Mouse (Mus musculus) MEL (cell line): ENCODE measurements around the gene Fbxl22. TPM values are rescaled to one million over a fixed set of nuclear protein-coding genes. Genes with fewer than 3 reads are reported as not detected.

Source experiments
- DNase-seq: peaks from one replicate; pipeline ENCODE4 v3.0.0; 2011; ENCODE audit warnings: low read depth, low spot score
- H3K27ac ChIP-seq: 2 replicates; pipeline ENCODE4 v1.5.1; 2012; ENCODE audit warnings: low read depth, mild to moderate bottlenecking, control low read depth, low read length, moderate library complexity; ENCODE audit not compliant: control insufficient read depth
- H3K27me3 ChIP-seq, 2 experiments: fragments of 150-350 bp in 1 of 2; sonication (generic) in 1 of 2; 2 replicates each; pipeline ENCODE4 v1.6.1; 2012; ENCODE audit warnings: low read length in 2 of 2, mild to moderate bottlenecking in 2 of 2, improper control_type of control experiment in 1 of 2, moderate library complexity in 1 of 2; ENCODE audit not compliant: insufficient read depth in 2 of 2, control insufficient read depth in 1 of 2
- H3K36me3 ChIP-seq, 2 experiments: 2 replicates each; pipeline ENCODE4 v1.6.1; 2012 to 2014; ENCODE audit warnings: low read length in 2 of 2, improper control_type of control experiment in 1 of 2, inconsistent platforms in 1 of 2, mild to moderate bottlenecking in 1 of 2; ENCODE audit not compliant: insufficient read depth in 2 of 2, control insufficient read depth in 1 of 2
- H3K4me1 ChIP-seq, 2 experiments: fragments of 150-350 bp in 1 of 2; sonication (generic) in 1 of 2; 2 replicates each; pipeline ENCODE4 v1.6.1; 2012; ENCODE audit warnings: low read length in 2 of 2, improper control_type of control experiment in 1 of 2, mild to moderate bottlenecking in 1 of 2; ENCODE audit not compliant: insufficient read depth in 2 of 2, control insufficient read depth in 1 of 2
- H3K4me3 ChIP-seq, 2 experiments: fragments of 150-350 bp in 1 of 2; sonication (generic) in 1 of 2; 2 replicates each; pipeline ENCODE4 v1.5.1; 2012; ENCODE audit warnings: low read depth in 2 of 2, low read length in 2 of 2, mild to moderate bottlenecking in 2 of 2, moderate library complexity in 2 of 2, control low read depth in 1 of 2, improper control_type of control experiment in 1 of 2; ENCODE audit not compliant: control insufficient read depth in 1 of 2, insufficient read depth in 1 of 2
- H3K79me2 ChIP-seq: 2 replicates; pipeline ENCODE4 v1.6.1; 2012; ENCODE audit warnings: mild to moderate bottlenecking, low read length, moderate library complexity; ENCODE audit not compliant: control insufficient read depth, poor library complexity, insufficient read depth
- H3K9ac ChIP-seq: 2 replicates; pipeline ENCODE4 v1.6.1; 2012; ENCODE audit warnings: low read depth, mild to moderate bottlenecking, control low read depth, low read length, moderate library complexity; ENCODE audit not compliant: control insufficient read depth, poor library complexity, severe bottlenecking
- H3K9me3 ChIP-seq: fragments of 150-350 bp; sonication (generic); replicated peaks from 2 replicates; pipeline ENCODE4 v1.6.1; 2012; ENCODE audit warnings: mild to moderate bottlenecking, low read length, improper control_type of control experiment, moderate library complexity; ENCODE audit not compliant: insufficient read depth
- BHLHE40 ChIP-seq: IDR thresholded peaks from 2 replicates; pipeline ENCODE4 v1.6.1; 2012; ENCODE audit warnings: low read depth, mild to moderate bottlenecking, inconsistent platforms, low read length, improper control_type of control experiment, borderline replicate concordance
- CHD1 ChIP-seq: IDR thresholded peaks from 2 replicates; pipeline ENCODE4 v1.6.1; 2012; ENCODE audit warnings: low read depth, mild to moderate bottlenecking, inconsistent platforms, low read length, improper control_type of control experiment
- CHD2 ChIP-seq: IDR thresholded peaks from 2 replicates; pipeline ENCODE4 v1.6.1; 2011; ENCODE audit warnings: low read length, improper control_type of control experiment
- CTCF ChIP-seq, 3 experiments: IDR thresholded peaks in 2 of 3; conservative IDR thresholded peaks in 1 of 3; 2 replicates each; pipeline ENCODE4 v1.5.1; 2011 to 2012; ENCODE audit warnings: low read length in 3 of 3, low read depth in 2 of 3, mild to moderate bottlenecking in 2 of 3, improper control_type of control experiment in 1 of 3, inconsistent platforms in 1 of 3, mixed read lengths in 1 of 3, moderate library complexity in 1 of 3; ENCODE audit not compliant: control insufficient read depth in 1 of 3, insufficient read depth in 1 of 3, poor library complexity in 1 of 3, severe bottlenecking in 1 of 3
- E2F4 ChIP-seq: IDR thresholded peaks from 2 replicates; pipeline ENCODE4 v1.6.1; 2011; ENCODE audit warnings: low read depth, low read length, improper control_type of control experiment, borderline replicate concordance
- ELF1 ChIP-seq: IDR thresholded peaks from 2 replicates; pipeline ENCODE4 v1.6.1; 2014; ENCODE audit warnings: low read depth, mild to moderate bottlenecking, inconsistent platforms, low read length, improper control_type of control experiment, moderate library complexity
- EP300 ChIP-seq, 2 experiments: IDR thresholded peaks; 2 replicates each; pipeline ENCODE4 v1.6.1; 2011; ENCODE audit warnings: improper control_type of control experiment in 2 of 2, low read length in 2 of 2, low read depth in 1 of 2, mild to moderate bottlenecking in 1 of 2
- ETS1 ChIP-seq: IDR thresholded peaks from 2 replicates; pipeline ENCODE4 v1.6.1; 2012; ENCODE audit warnings: low read depth, mild to moderate bottlenecking, inconsistent platforms, low read length, improper control_type of control experiment, moderate library complexity
- GABPA ChIP-seq: IDR thresholded peaks from 2 replicates; pipeline ENCODE4 v1.6.1; 2012; ENCODE audit warnings: low read depth, mild to moderate bottlenecking, inconsistent platforms, low read length, improper control_type of control experiment, moderate library complexity
- GATA1 ChIP-seq: IDR thresholded peaks from 2 replicates; pipeline ENCODE4 v1.6.1; 2011; ENCODE audit warnings: low read depth, low read length, improper control_type of control experiment
- HCFC1 ChIP-seq: IDR thresholded peaks from 2 replicates; pipeline ENCODE4 v1.6.1; 2012; ENCODE audit warnings: low read depth, mild to moderate bottlenecking, inconsistent platforms, low read length, improper control_type of control experiment, moderate library complexity
- JUND ChIP-seq: IDR thresholded peaks from 2 replicates; pipeline ENCODE4 v1.6.1; 2011; ENCODE audit warnings: low read depth, mild to moderate bottlenecking, improper control_type of control experiment, low read length
- MAX ChIP-seq: IDR thresholded peaks from 2 replicates; pipeline ENCODE4 v1.6.1; 2011; ENCODE audit warnings: low read length, improper control_type of control experiment
- MEF2A ChIP-seq: IDR thresholded peaks from 2 replicates; pipeline ENCODE4 v1.6.1; 2014; ENCODE audit warnings: low read depth, mild to moderate bottlenecking, inconsistent platforms, low read length, improper control_type of control experiment; ENCODE audit not compliant: poor library complexity, insufficient replicate concordance, severe bottlenecking; ENCODE audit errors: extremely low read depth
- MXI1 ChIP-seq: IDR thresholded peaks from 2 replicates; pipeline ENCODE4 v1.6.1; 2011; ENCODE audit warnings: mild to moderate bottlenecking, low read depth, low read length, improper control_type of control experiment
- MYB ChIP-seq: IDR thresholded peaks from 2 replicates; pipeline ENCODE4 v1.6.1; 2011; ENCODE audit warnings: mild to moderate bottlenecking, low read depth, low read length, improper control_type of control experiment
- MYC ChIP-seq: IDR thresholded peaks from 2 replicates; pipeline ENCODE4 v1.6.1; 2011; ENCODE audit warnings: low read depth, mild to moderate bottlenecking, low read length, improper control_type of control experiment, moderate library complexity
- NELFE ChIP-seq: IDR thresholded peaks from 2 replicates; pipeline ENCODE4 v1.6.1; 2011; ENCODE audit warnings: low read depth, low read length, improper control_type of control experiment
- NRF1 ChIP-seq: IDR thresholded peaks from 2 replicates; pipeline ENCODE4 v1.6.1; 2014; ENCODE audit warnings: low read depth, mild to moderate bottlenecking, inconsistent platforms, low read length, improper control_type of control experiment, moderate library complexity; ENCODE audit not compliant: poor library complexity, insufficient read depth, severe bottlenecking
- POLR2A ChIP-seq, 2 experiments: IDR thresholded peaks; 2 replicates each; pipeline ENCODE4 v1.6.1; 2011 to 2012; ENCODE audit warnings: low read length in 2 of 2, mild to moderate bottlenecking in 2 of 2, control low read depth in 1 of 2, improper control_type of control experiment in 1 of 2, low read depth in 1 of 2, moderate library complexity in 1 of 2; ENCODE audit not compliant: control insufficient read depth in 1 of 2, insufficient read depth in 1 of 2, poor library complexity in 1 of 2
- POLR2AphosphoS2 ChIP-seq: IDR thresholded peaks from 2 replicates; pipeline ENCODE4 v1.6.1; 2011; ENCODE audit warnings: low read length, improper control_type of control experiment
- POLR2AphosphoS5 ChIP-seq: IDR thresholded peaks from 2 replicates; pipeline ENCODE4 v1.6.1; 2012; ENCODE audit warnings: low read depth, borderline replicate concordance, mild to moderate bottlenecking, inconsistent platforms, low read length, moderate library complexity, mixed read lengths
- RCOR1 ChIP-seq: IDR thresholded peaks from 2 replicates; pipeline ENCODE4 v1.6.1; 2012; ENCODE audit warnings: low read depth, mild to moderate bottlenecking, inconsistent platforms, low read length, improper control_type of control experiment
- SIN3A ChIP-seq: IDR thresholded peaks from 2 replicates; pipeline ENCODE4 v1.6.1; 2012; ENCODE audit warnings: low read length, improper control_type of control experiment, inconsistent platforms
- SMC3 ChIP-seq: IDR thresholded peaks from 2 replicates; pipeline ENCODE4 v1.6.1; 2011; ENCODE audit warnings: low read depth, low read length, improper control_type of control experiment
- TAL1 ChIP-seq: IDR thresholded peaks from 2 replicates; pipeline ENCODE4 v1.6.1; 2012; ENCODE audit warnings: mild to moderate bottlenecking, inconsistent platforms, low read length, moderate library complexity, mixed read lengths
- TBP ChIP-seq: IDR thresholded peaks from 2 replicates; pipeline ENCODE4 v1.8.0; 2011; ENCODE audit warnings: low read depth, low read length, improper control_type of control experiment
- TCF12 ChIP-seq: IDR thresholded peaks from 2 replicates; pipeline ENCODE4 v1.6.1; 2014; ENCODE audit warnings: low read depth, mild to moderate bottlenecking, inconsistent platforms, low read length, improper control_type of control experiment, moderate library complexity
- UBTF ChIP-seq: IDR thresholded peaks from 2 replicates; pipeline ENCODE4 v1.6.1; 2012; ENCODE audit warnings: low read depth, mild to moderate bottlenecking, inconsistent platforms, low read length, improper control_type of control experiment, moderate library complexity, borderline replicate concordance; ENCODE audit not compliant: insufficient read depth
- USF1 ChIP-seq: IDR thresholded peaks from 2 replicates; pipeline ENCODE4 v1.6.1; 2014; ENCODE audit warnings: low read depth, mild to moderate bottlenecking, inconsistent platforms, low read length, improper control_type of control experiment, moderate library complexity
- USF2 ChIP-seq, 2 experiments: IDR thresholded peaks; 2 replicates each; pipeline ENCODE4 v1.6.1; 2011 to 2012; ENCODE audit warnings: improper control_type of control experiment in 2 of 2, low read length in 2 of 2, borderline replicate concordance in 1 of 2, inconsistent platforms in 1 of 2, low read depth in 1 of 2, mild to moderate bottlenecking in 1 of 2; ENCODE audit not compliant: insufficient read depth in 1 of 2
- ZC3H11A ChIP-seq: IDR thresholded peaks from 2 replicates; pipeline ENCODE4 v1.6.1; 2012; ENCODE audit warnings: low read depth, mild to moderate bottlenecking, inconsistent platforms, low read length, improper control_type of control experiment
- ZKSCAN1 ChIP-seq: IDR thresholded peaks from 2 replicates; pipeline ENCODE4 v1.6.1; 2012; ENCODE audit warnings: low read depth, mild to moderate bottlenecking, inconsistent platforms, low read length, improper control_type of control experiment, moderate library complexity
- ZMIZ1 ChIP-seq: IDR thresholded peaks from 2 replicates; pipeline ENCODE4 v1.6.1; 2012; ENCODE audit warnings: low read depth, mild to moderate bottlenecking, inconsistent platforms, low read length, improper control_type of control experiment, moderate library complexity
- ZNF384 ChIP-seq: IDR thresholded peaks from 2 replicates; pipeline ENCODE4 v1.6.1; 2012; ENCODE audit warnings: low read depth, mild to moderate bottlenecking, inconsistent platforms, low read length, improper control_type of control experiment
- polyA plus RNA-seq, 2 experiments: library from polyadenylated mRNA; stranded (reverse) in 1 of 2; unstranded in 1 of 2; fragments of >175 nt in 1 of 2; fragments of >200 nt in 1 of 2; gene quantifications; 2 replicates each; pipeline versions ENCODE4 v1.2.1 to v1.2.4; 2012; ENCODE audit warnings: low replicate concordance in 2 of 2, low read depth in 1 of 2; ENCODE audit not compliant: insufficient read length in 2 of 2, insufficient read depth in 1 of 2, missing spikeins in 1 of 2
- total RNA-seq: library from RNA; depleted of rRNA; stranded (reverse); fragments of 300-350 nt; gene quantifications from 2 replicates; pipeline ENCODE4 v1.2.3, GENCODE M21; 2012

Gene Fbxl22
- total and polyA plus RNA-seq, 3 experiments: 0.35 to 0.47 TPM; not detected in 1

GRCm38 (mm10) chr9:66511580-66512350 lies 2.6 kb downstream of the Fbxl22 start:
- Histone ChIP-seq H3K4me3 (peak overlapping the region; percentile 72 to 80), H3K79me2 (peaks cover 4% of the 10 kb centered on the region; the same call in 1 of the 2 replicates), H3K9ac (peak overlapping the region; percentile 83), H3K27ac (peak overlapping the region; percentile 86), H3K4me1 (peaks cover 0 to 9% of the 10 kb centered on the region in 2 experiments; a peak in 2 of 4 replicates), H3K36me3 (peaks cover 0 to 10% of the 10 kb centered on the region in 2 experiments; a peak in 2 of 4 replicates), H3K9me3 (no peaks in the 10 kb centered on the region), H3K27me3 (no peaks in the 10 kb centered on the region)
- DNase-seq: peak; percentile 97
- TF ChIP-seq SIN3A (peak; percentile 75; the same call in 1 of the 2 replicates), ZNF384 (no peak), ZC3H11A (no peak), E2F4 (peak; percentile 81; the same call in 1 of the 2 replicates), POLR2A (IDR thresholded peaks at IDR 0.05; ENCODE audit: control insufficient read depth in 1 of 2, insufficient read depth in 1 of 2, low read depth in 1 of 2, low read length in 2 of 2, poor library complexity in 1 of 2) (peak; percentile 60 to 66), ZMIZ1 (peak; percentile 39; the same call in 1 of the 2 replicates), ELF1 (no peak), GATA1 (no peak), TCF12 (peak; percentile 53; the same call in 1 of the 2 replicates), ETS1 (peak; percentile 35; the same call in 1 of the 2 replicates), MAX (peak; percentile 94), NELFE (peak; percentile 77), EP300 (IDR thresholded peaks at IDR 0.05; ENCODE audit: low read depth in 1 of 2, low read length in 2 of 2) (peak in 1 of 2 experiments; percentile 24; a peak in 1 of 4 replicates), CHD1 (0 out of 2 replicates have a peak, but pooled peaks have one; percentile 81), TAL1 (no peak), CTCF (IDR thresholded peaks at IDR 0.05 in 2 of 3, conservative IDR thresholded peaks at IDR 0.05 in 1 of 3; ENCODE audit: control insufficient read depth in 1 of 3, insufficient read depth in 1 of 3, low read depth in 2 of 3, low read length in 3 of 3, poor library complexity in 1 of 3, severe bottlenecking in 1 of 3) (no peak), ZKSCAN1 (no peak), POLR2AphosphoS5 (peak; percentile 77), GABPA (no peak), RCOR1 (no peak; the same call in none of the 2 replicates), UBTF (no peak), CHD2 (no peak), USF2 (IDR thresholded peaks at IDR 0.05; ENCODE audit: borderline replicate concordance in 1 of 2, insufficient read depth in 1 of 2, low read depth in 1 of 2, low read length in 2 of 2) (no peak), JUND (no peak), MXI1 (peak; percentile 98), BHLHE40 (peak; percentile 79; the same call in 1 of the 2 replicates), TBP (no peak), MEF2A (no peak), MYB (no peak), HCFC1 (peak; percentile 71), MYC (peak; percentile 92), POLR2AphosphoS2 (peak; percentile 92), NRF1 (peak; percentile 86), USF1 (peak; percentile 79), SMC3 (peak; percentile 9; the same call in 1 of the 2 replicates)
